Comparison of ENCODE assay signal across 22 mouse cellular contexts in the genomic region with DNA sequence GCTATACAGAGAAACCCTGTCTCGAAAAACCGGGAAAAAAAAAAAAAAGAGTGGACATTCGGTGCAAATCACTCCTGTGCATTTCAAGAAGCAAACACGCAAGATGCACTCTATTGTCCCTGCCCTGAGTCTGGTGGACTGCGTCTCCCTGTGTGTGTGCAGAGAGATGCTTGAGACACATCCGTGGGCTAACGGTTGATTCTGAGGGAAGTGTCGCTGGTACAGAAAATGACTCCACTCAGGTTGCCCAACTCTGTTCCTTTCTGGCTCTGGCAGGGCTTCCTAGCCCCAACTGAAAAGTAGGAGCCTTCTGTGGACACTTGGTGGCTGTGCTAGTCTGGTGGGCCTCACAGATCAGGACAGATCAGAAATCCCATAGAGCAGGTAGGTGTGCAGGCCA. TPM values are rescaled to one million over a fixed set of nuclear protein-coding genes. Genes with fewer than 3 reads are reported as not detected.
A peak's percentile ranks its signal among the peaks of the same experiment; 100 is the strongest.
DNase-seq lines count a peak whose midpoint lies in the region; ATAC-seq and TF ChIP-seq lines count a peak whose summit lies in the region.
"Had no signal": no experiment of that assay in that cellular context is flagged by ENCODE, and none has a peak within 500 bp of the region (broad histone marks: within the 10 kb centered on the region; RNA-seq: fewer than 3 reads in every experiment).

No protein-coding gene starts in this region.

- no peak overlapping the region for H3K4me2 ChIP-seq in liver, postnatal 0 days (ENCODE audit: low read depth, low read length)
- H3K4me2 ChIP-seq in myocyte (ENCODE audit: low read depth) = no peak overlapping the region
- H3K4me2 ChIP-seq in midbrain, embryonic 14.5 days (ENCODE audit: low read length) = no peak overlapping the region
- no peak overlapping the region for H3K4me2 ChIP-seq in hindbrain, embryonic 14.5 days (replicated peaks)
- H3K4me2 ChIP-seq: embryonic facial prominence, embryonic 12.5 days; forebrain, embryonic 12.5 days had no signal

- no peaks in the 10 kb centered on the region for H3K27me3 ChIP-seq in liver, postnatal 0 days (ENCODE audit: insufficient read depth, low read length)
- no peaks in the 10 kb centered on the region for H3K27me3 ChIP-seq in myocyte (ENCODE audit: control insufficient read depth, insufficient read depth, insufficient read length)
- no peaks in the 10 kb centered on the region for H3K27me3 ChIP-seq in midbrain, embryonic 14.5 days (ENCODE audit: control insufficient read depth, insufficient read depth, low read length)
- no peaks in the 10 kb centered on the region for H3K27me3 ChIP-seq in hindbrain, embryonic 14.5 days (ENCODE audit: control insufficient read depth, insufficient read depth, low read length)
- H3K27me3 ChIP-seq: embryonic facial prominence, embryonic 12.5 days; forebrain, embryonic 12.5 days had no signal

- ATAC-seq in liver, postnatal 0 days = no peak
- 0 out of 2 replicates have a peak, but pooled peaks have one; percentile 24 for ATAC-seq in common myeloid progenitor, adult 5-6 weeks (replicated peaks; ENCODE audit: low read depth, poor library complexity, severe bottlenecking)
- ATAC-seq in megakaryocyte, adult 5-6 weeks (ENCODE audit: poor library complexity, severe bottlenecking) = peak; percentile 81
- ATAC-seq in midbrain, embryonic 14.5 days (ENCODE audit: low FRiP score, low TSS enrichment) = no peak
- ATAC-seq in hindbrain, embryonic 14.5 days (ENCODE audit: low FRiP score) = no peak
- ATAC-seq: forebrain, embryonic 14.5 days; forebrain, embryonic 16.5 days had no signal

- H3K27ac ChIP-seq in liver, postnatal 0 days (ENCODE audit: low read depth) = 0 out of 2 replicates have a peak overlapping the region, but pooled peaks have one; percentile 48
- no peak overlapping the region for H3K27ac ChIP-seq in midbrain, embryonic 14.5 days (replicated peaks; ENCODE audit: low read depth, low read length)
- H3K27ac ChIP-seq in hindbrain, embryonic 14.5 days = no peak overlapping the region
- H3K27ac ChIP-seq: embryonic facial prominence, embryonic 10.5 days; embryonic facial prominence, embryonic 12.5 days; forebrain, embryonic 12.5 days had no signal

- TF ChIP-seq CTCF in liver, postnatal 0 days (IDR thresholded peaks at IDR 0.05; ENCODE audit: low read depth) = no peak

- no peak overlapping the region for H3ac ChIP-seq in myocyte (ENCODE audit: control insufficient read depth, insufficient read length)

- H3K4me1 ChIP-seq in liver, postnatal 0 days (ENCODE audit: insufficient read depth) = no peaks in the 10 kb centered on the region
- H3K4me1 ChIP-seq in midbrain, embryonic 14.5 days (ENCODE audit: control insufficient read depth, insufficient read depth, low read length) = no peaks in the 10 kb centered on the region
- H3K4me1 ChIP-seq in hindbrain, embryonic 14.5 days (replicated peaks; ENCODE audit: control insufficient read depth, insufficient read depth, low read length) = no peaks in the 10 kb centered on the region
- H3K4me1 ChIP-seq: embryonic facial prominence, embryonic 10.5 days; embryonic facial prominence, embryonic 12.5 days; forebrain, embryonic 12.5 days had no signal

- no peak for TF ChIP-seq POLR2A in myocyte (IDR thresholded peaks at IDR 0.05; ENCODE audit: insufficient read length, low read depth)

- H3K9me3 ChIP-seq in liver, postnatal 0 days (ENCODE audit: low read length) = no peaks in the 10 kb centered on the region
- H3K9me3 ChIP-seq in midbrain, embryonic 14.5 days (ENCODE audit: control insufficient read depth, low read length) = no peaks in the 10 kb centered on the region
- no peaks in the 10 kb centered on the region for H3K9me3 ChIP-seq in hindbrain, embryonic 14.5 days (ENCODE audit: control insufficient read depth, low read length)
- H3K9me3 ChIP-seq: embryonic facial prominence, embryonic 10.5 days; embryonic facial prominence, embryonic 12.5 days; forebrain, embryonic 12.5 days had no signal

- no peak for DNase-seq in liver, postnatal 0 days
- DNase-seq in liver = no peak
- no peak for DNase-seq in layer of hippocampus, adult 9-10 months (ENCODE audit: low spot score)
- no peak for DNase-seq in midbrain, embryonic 14.5 days
- no peak for DNase-seq in hindbrain, embryonic 14.5 days (ENCODE audit: low spot score)
- DNase-seq: adrenal gland, adult 2 months; adrenal gland, postnatal 10 days; adrenal gland, postnatal 25 days; cerebellum, adult 11 months; cerebellum, adult 18-20 months; cerebellum, adult 8-10 months; cerebellum, adult 9-11 months; cerebellum, postnatal 14 days; cerebellum, postnatal 36 days had no signal

- no peak for TF ChIP-seq EP300 in liver, postnatal 0 days (IDR thresholded peaks at IDR 0.05; ENCODE audit: low read depth)

- H3K4me3 ChIP-seq in liver, postnatal 0 days (ENCODE audit: low read depth, low read length) = no peak overlapping the region
- H3K4me3 ChIP-seq in myocyte = no peak overlapping the region
- H3K4me3 ChIP-seq in midbrain, embryonic 14.5 days (replicated peaks; ENCODE audit: low read depth, low read length) = no peak overlapping the region
- no peak overlapping the region for H3K4me3 ChIP-seq in hindbrain, embryonic 14.5 days (replicated peaks; ENCODE audit: low read length)
- H3K4me3 ChIP-seq: embryonic facial prominence, embryonic 10.5 days; embryonic facial prominence, embryonic 12.5 days; forebrain, embryonic 12.5 days had no signal

- H3K9ac ChIP-seq in liver, postnatal 0 days (replicated peaks) = no peak overlapping the region
- H3K9ac ChIP-seq in midbrain, embryonic 14.5 days (replicated peaks; ENCODE audit: low read length) = no peak overlapping the region
- no peak overlapping the region for H3K9ac ChIP-seq in hindbrain, embryonic 14.5 days
- H3K9ac ChIP-seq: embryonic facial prominence, embryonic 12.5 days; forebrain, embryonic 12.5 days had no signal

- WGBS in liver, postnatal 0 days (ENCODE audit: insufficient replicate concordance) = 71% methylated on average over 8 of the region's 8 CpGs
- WGBS in midbrain, embryonic 14.5 days = 97% methylated on average over 8 of the region's 8 CpGs
- WGBS in hindbrain, embryonic 14.5 days = 97% methylated on average over 8 of the region's 8 CpGs

- peaks cover 88% of the 10 kb centered on the region for H3K36me3 ChIP-seq in liver, postnatal 0 days (replicated peaks; ENCODE audit: insufficient read depth, low read length)
- H3K36me3 ChIP-seq in myocyte (ENCODE audit: control insufficient read depth, insufficient read depth) = peaks cover 57% of the 10 kb centered on the region
- peaks cover 95% of the 10 kb centered on the region for H3K36me3 ChIP-seq in midbrain, embryonic 14.5 days (ENCODE audit: control insufficient read depth, insufficient read depth, low read length)
- H3K36me3 ChIP-seq in hindbrain, embryonic 14.5 days (replicated peaks; ENCODE audit: control insufficient read depth, insufficient read depth) = peaks cover 96% of the 10 kb centered on the region

- H3K79me2 ChIP-seq in myocyte (ENCODE audit: control insufficient read depth, insufficient read depth) = peaks cover 3% of the 10 kb centered on the region

TF ChIP-seq in myocyte, 11 proteins besides CTCF, POLR2A, EP300 and RAD21:
- TF ChIP-seq MYOD1 (IDR thresholded peaks at IDR 0.05; ENCODE audit: control insufficient read depth in 1 of 3, insufficient read length in 2 of 3, low read depth in 2 of 3) = no peak
- TF ChIP-seq REST (IDR thresholded peaks at IDR 0.05; ENCODE audit: insufficient read depth, insufficient read length) = no peak
- no peak for TF ChIP-seq MYOG (IDR thresholded peaks at IDR 0.05; ENCODE audit: control insufficient read depth in 1 of 3, insufficient read depth in 1 of 3, insufficient read length in 2 of 3, low read depth in 2 of 3)
- no peak for TF ChIP-seq CEBPB (IDR thresholded peaks at IDR 0.05; ENCODE audit: insufficient read depth, poor library complexity, severe bottlenecking)
- TF ChIP-seq USF1 (IDR thresholded peaks at IDR 0.05; ENCODE audit: low read depth) = no peak
- TF ChIP-seq POLR2AphosphoS2 (IDR thresholded peaks at IDR 0.05; ENCODE audit: insufficient read length, low read depth) = peak; percentile 13
- TF ChIP-seq MAX (IDR thresholded peaks at IDR 0.05; ENCODE audit: low read depth) = no peak
- no peak for TF ChIP-seq E2F4 (IDR thresholded peaks at IDR 0.05; ENCODE audit: insufficient read depth)

RNA-seq across cellular contexts. Expression of a gene that starts 19.0 kb away (rescaled TPM):
- polyA plus RNA-seq in liver, postnatal 0 days (2015; fragmentation: Nextera tagmentation; extraction: Ambion mirVana) = 44.0 and 44.8 TPM in 2 replicates
- total RNA-seq in common myeloid progenitor, adult 5-6 weeks (2017) = 107 and 134 TPM in 2 replicates
- total RNA-seq in megakaryocyte, adult 5-6 weeks (2015) = 31.0 and 35.4 TPM in 2 replicates
- 58.1 and 62.2 TPM in 2 replicates for total RNA-seq in megakaryocyte, adult 5-6 weeks (2017)
- polyA plus RNA-seq in myocyte (2012; fragmentation: generic; extraction: Trizol) = 47.2 TPM
- 44.1 and 56.8 TPM in 2 replicates for polyA plus RNA-seq in midbrain, embryonic 14.5 days (2014; fragmentation: Nextera tagmentation; extraction: Ambion mirVana)
- polyA plus RNA-seq in hindbrain, embryonic 14.5 days (2014; fragmentation: Nextera tagmentation; extraction: Ambion mirVana) = 48.2 and 49.9 TPM in 2 replicates

RNA-seq across cellular contexts. Expression of a gene that starts 19.1 kb away (rescaled TPM):
- 8.4 and 10.9 TPM in 2 replicates for polyA plus RNA-seq in liver, postnatal 0 days (2015; fragmentation: Nextera tagmentation; extraction: Ambion mirVana)
- 35.8 and 43.0 TPM in 2 replicates for total RNA-seq in common myeloid progenitor, adult 5-6 weeks (2017)
- total RNA-seq in megakaryocyte, adult 5-6 weeks (2015) = 10.1 and 11.1 TPM in 2 replicates
- 24.0 and 24.4 TPM in 2 replicates for total RNA-seq in megakaryocyte, adult 5-6 weeks (2017)
- polyA plus RNA-seq in myocyte (2012; fragmentation: generic; extraction: Trizol) = 23.6 TPM
- polyA plus RNA-seq in midbrain, embryonic 14.5 days (2014; fragmentation: Nextera tagmentation; extraction: Ambion mirVana) = 18.5 and 26.4 TPM in 2 replicates
- polyA plus RNA-seq in hindbrain, embryonic 14.5 days (2014; fragmentation: Nextera tagmentation; extraction: Ambion mirVana) = 20.8 and 27.2 TPM in 2 replicates

RNA-seq across cellular contexts. Expression of a gene that starts 19.4 kb away (rescaled TPM):
- polyA plus RNA-seq in liver, postnatal 0 days (2015; fragmentation: Nextera tagmentation; extraction: Ambion mirVana) = 28.1 and 30.7 TPM in 2 replicates
- total RNA-seq in common myeloid progenitor, adult 5-6 weeks (2017) = 42.8 and 55.1 TPM in 2 replicates
- 33.7 and 36.5 TPM in 2 replicates for total RNA-seq in megakaryocyte, adult 5-6 weeks (2015)
- total RNA-seq in megakaryocyte, adult 5-6 weeks (2017) = 35.1 and 38.1 TPM in 2 replicates
- 25.3 TPM for polyA plus RNA-seq in myocyte (2012; fragmentation: generic; extraction: Trizol)
- 29.5 and 33.2 TPM in 2 replicates for polyA plus RNA-seq in midbrain, embryonic 14.5 days (2014; fragmentation: Nextera tagmentation; extraction: Ambion mirVana)
- 31.3 and 36.5 TPM in 2 replicates for polyA plus RNA-seq in hindbrain, embryonic 14.5 days (2014; fragmentation: Nextera tagmentation; extraction: Ambion mirVana)

Comparison
In these comparisons a context has a peak if more than half of its experiments do, and no peak if none do; other contexts are left out.
1. ATAC-seq: peak in common myeloid progenitor, adult 5-6 weeks (single experiment) and megakaryocyte, adult 5-6 weeks (single experiment); none in liver, postnatal 0 days (single experiment), midbrain, embryonic 14.5 days (single experiment) and hindbrain, embryonic 14.5 days (single experiment).